Comparison of ENCODE assay signal across 23 mouse cellular contexts in genomic region chr7:133471706-133472105, GRCm38 (mm10).
DNase-seq lines count a peak whose midpoint lies in the region; ATAC-seq and TF ChIP-seq lines count a peak whose summit lies in the region.
"Had no signal": no experiment of that assay in that cellular context is flagged by ENCODE, and none has a peak within 500 bp of the region (broad histone marks: within the 10 kb centered on the region; RNA-seq: fewer than 3 reads in every experiment).

No protein-coding gene starts in this region.

- no peaks in the 10 kb centered on the region for H3K36me3 ChIP-seq in lung, embryonic 15.5 days
- no peaks in the 10 kb centered on the region for H3K36me3 ChIP-seq in midbrain, embryonic 11.5 days (ENCODE audit: control insufficient read depth, insufficient read depth, low read length)
- H3K36me3 ChIP-seq in midbrain, postnatal 0 days (ENCODE audit: insufficient read depth, low read length), result no peaks in the 10 kb centered on the region
- H3K36me3 ChIP-seq: embryonic facial prominence, embryonic 10.5 days; embryonic facial prominence, embryonic 12.5 days; forebrain, embryonic 15.5 days; G1E had no signal

- H3K9me3 ChIP-seq in lung, embryonic 15.5 days, result no peaks in the 10 kb centered on the region
- H3K9me3 ChIP-seq in midbrain, embryonic 11.5 days (ENCODE audit: control insufficient read depth, low read length), result no peaks in the 10 kb centered on the region
- H3K9me3 ChIP-seq in midbrain, postnatal 0 days (ENCODE audit: low read length), result no peaks in the 10 kb centered on the region
- H3K9me3 ChIP-seq: embryonic facial prominence, embryonic 10.5 days; embryonic facial prominence, embryonic 12.5 days; forebrain, embryonic 13.5 days; forebrain, embryonic 15.5 days had no signal

- peak; percentile 81 for DNase-seq in heart, adult 11 months
- DNase-seq in heart, adult 8-10 months (ENCODE audit: low spot score), result no peak
- no peak for DNase-seq in lung, postnatal 14 days
- DNase-seq in midbrain, embryonic 11.5 days (ENCODE audit: low spot score, missing footprints), result peak; percentile 59
- DNase-seq in midbrain, postnatal 0 days (ENCODE audit: low spot score), result no peak
- DNase-seq: adrenal gland, adult 8-10 months; adrenal gland, postnatal 14 days; adrenal gland, postnatal 36 days; B cell, adult 2 months; cerebellum, adult 11-12 months; cerebellum, adult 2 months; cerebellum, adult 9-10 months; cerebellum, postnatal 10 days; cerebellum, postnatal 25 days had no signal

- no peak overlapping the region for H3K9ac ChIP-seq in lung, embryonic 15.5 days
- no peak overlapping the region for H3K9ac ChIP-seq in midbrain, embryonic 11.5 days (ENCODE audit: low read length)
- no peak overlapping the region for H3K9ac ChIP-seq in midbrain, postnatal 0 days (replicated peaks; ENCODE audit: low read length, poor library complexity, severe bottlenecking)
- H3K9ac ChIP-seq: embryonic facial prominence, embryonic 12.5 days; forebrain, embryonic 13.5 days; forebrain, embryonic 15.5 days had no signal

- peaks cover 12% of the 10 kb centered on the region; the same call in 1 of the 2 replicates for H3K4me1 ChIP-seq in lung, embryonic 15.5 days
- H3K4me1 ChIP-seq in midbrain, embryonic 11.5 days (ENCODE audit: control insufficient read depth, insufficient read depth, low read length), result no peaks in the 10 kb centered on the region
- H3K4me1 ChIP-seq in midbrain, postnatal 0 days (ENCODE audit: insufficient read depth, low read length), result no peaks in the 10 kb centered on the region

- no peak overlapping the region for H3K4me3 ChIP-seq in lung, embryonic 15.5 days
- no peak overlapping the region for H3K4me3 ChIP-seq in midbrain, embryonic 11.5 days (ENCODE audit: low read depth, low read length)
- no peak overlapping the region for H3K4me3 ChIP-seq in midbrain, postnatal 0 days (ENCODE audit: low read depth, low read length)
- H3K4me3 ChIP-seq: embryonic facial prominence, embryonic 10.5 days; embryonic facial prominence, embryonic 12.5 days; forebrain, embryonic 13.5 days; forebrain, embryonic 15.5 days had no signal

- H3K4me2 ChIP-seq in lung, embryonic 15.5 days, result no peak overlapping the region
- no peak overlapping the region for H3K4me2 ChIP-seq in midbrain, embryonic 11.5 days
- no peak overlapping the region for H3K4me2 ChIP-seq in midbrain, postnatal 0 days (ENCODE audit: low read depth, low read length, poor library complexity, severe bottlenecking)
- H3K4me2 ChIP-seq: embryonic facial prominence, embryonic 12.5 days; forebrain, embryonic 13.5 days; forebrain, embryonic 15.5 days had no signal

- peak; percentile 39; the same call in 1 of the 2 replicates for ATAC-seq in lung, embryonic 15.5 days (ENCODE audit: borderline replicate concordance, extremely low read depth, low FRiP score, low TSS enrichment)
- no peak for ATAC-seq in midbrain, embryonic 11.5 days (ENCODE audit: low FRiP score)
- no peak for ATAC-seq in midbrain, postnatal 0 days (ENCODE audit: low FRiP score)
- ATAC-seq: activated CD4-positive, CD25-positive, alpha-beta regulatory T cell, adult 4 months; CD4-positive, CD25-positive, alpha-beta regulatory T cell, adult 4 months; forebrain, embryonic 13.5 days; forebrain, embryonic 15.5 days; Patski had no signal

- WGBS in lung, embryonic 15.5 days, result 64% methylated on average over 5 of the region's 5 CpGs
- 92% methylated on average over 5 of the region's 5 CpGs for WGBS in midbrain, embryonic 11.5 days
- WGBS in midbrain, postnatal 0 days, result 84% methylated on average over 5 of the region's 5 CpGs

- TF ChIP-seq CTCF in midbrain, postnatal 0 days (IDR thresholded peaks at IDR 0.05), result no peak

- no peak overlapping the region for H3K27ac ChIP-seq in lung, embryonic 15.5 days
- no peak overlapping the region for H3K27ac ChIP-seq in midbrain, embryonic 11.5 days (ENCODE audit: low read depth, low read length)
- H3K27ac ChIP-seq in midbrain, postnatal 0 days (ENCODE audit: low read depth, low read length), result no peak overlapping the region
- H3K27ac ChIP-seq: embryonic facial prominence, embryonic 10.5 days; embryonic facial prominence, embryonic 12.5 days; forebrain, embryonic 13.5 days; forebrain, embryonic 15.5 days had no signal

- no peaks in the 10 kb centered on the region for H3K27me3 ChIP-seq in lung, embryonic 15.5 days
- no peaks in the 10 kb centered on the region for H3K27me3 ChIP-seq in midbrain, embryonic 11.5 days (ENCODE audit: control insufficient read depth, insufficient read depth, low read length)
- H3K27me3 ChIP-seq in midbrain, postnatal 0 days (ENCODE audit: insufficient read depth, low read length), result no peaks in the 10 kb centered on the region
- H3K27me3 ChIP-seq: embryonic facial prominence, embryonic 12.5 days; forebrain, embryonic 13.5 days; forebrain, embryonic 15.5 days; Patski had no signal

Comparison
In these comparisons a context has a peak if more than half of its experiments do, and no peak if none do; other contexts are left out.
1. DNase-seq: peak in heart, adult 11 months (single experiment) and midbrain, embryonic 11.5 days (single experiment); none in heart, adult 8-10 months (single experiment), lung, postnatal 14 days (single experiment) and midbrain, postnatal 0 days (single experiment).